Mouse (Mus musculus) midbrain, embryonic 13.5 days (tissue): ENCODE data around the gene Crisp3. TPM values are rescaled to one million over a fixed set of nuclear protein-coding genes. Genes with fewer than 3 reads are reported as not detected.
"Not testable (repeated sequence)": the region's sequence is repeated elsewhere in the genome, so short reads cannot be mapped to it uniquely, and the experiment has no call there.

Experiments used
- ATAC-seq: fragments of 200-750 bp; cut with Nextera tagmentation; 2 replicates; pipeline ENCODE4 v1.8.0; 2017; ENCODE audit warnings: mild to moderate bottlenecking, moderate TSS enrichment, moderate library complexity
- H3K27ac ChIP-seq: fragments of 300-500 bp; sonication (generic); 2 replicates; pipeline ENCODE4 v1.5.1; 2015; ENCODE audit warnings: inconsistent platforms, mild to moderate bottlenecking, moderate library complexity
- H3K27me3 ChIP-seq: fragments of 300-500 bp; sonication (generic); 2 replicates; pipeline ENCODE4 v1.6.1; 2015; ENCODE audit warnings: mild to moderate bottlenecking, inconsistent platforms
- H3K36me3 ChIP-seq: fragments of 300-500 bp; sonication (generic); 2 replicates; pipeline ENCODE4 v1.6.1; 2015; ENCODE audit warnings: mild to moderate bottlenecking, inconsistent platforms
- H3K4me1 ChIP-seq: fragments of 300-500 bp; sonication (generic); replicated peaks from 2 replicates; pipeline ENCODE4 v1.6.1; 2015; ENCODE audit warnings: inconsistent platforms
- H3K4me2 ChIP-seq: fragments of 300-500 bp; sonication (generic); replicated peaks from 2 replicates; pipeline ENCODE4 v1.6.1; 2015; ENCODE audit warnings: moderate library complexity, mild to moderate bottlenecking, inconsistent platforms
- H3K4me3 ChIP-seq: fragments of 300-500 bp; sonication (generic); replicated peaks from 2 replicates; pipeline ENCODE4 v1.5.1; 2015; ENCODE audit warnings: mild to moderate bottlenecking, inconsistent platforms
- H3K9ac ChIP-seq: fragments of 300-500 bp; sonication (generic); replicated peaks from 2 replicates; pipeline ENCODE4 v1.6.1; 2015; ENCODE audit warnings: mild to moderate bottlenecking, inconsistent platforms
- H3K9me3 ChIP-seq: fragments of 300-500 bp; sonication (generic); 2 replicates; pipeline ENCODE4 v1.6.1; 2016; ENCODE audit warnings: mild to moderate bottlenecking, inconsistent platforms
- WGBS: fragments of 180-500 bp; shearing (Covaris S2); methylation state at CpG from one replicate; pipeline ENCODE4 v1.1.7; 2015; 5-methylcytosine and 5-hydroxymethylcytosine counted together
- polyA plus RNA-seq: library from polyadenylated mRNA; unstranded; fragments of >200 nt; fragmentation: Nextera tagmentation; extraction: Ambion mirVana; gene quantifications from 2 replicates; pipeline ENCODE4 v1.2.1, GENCODE M21; 2015

Gene Crisp3
- not detected in 2 replicates for polyA plus RNA-seq

DNA sequence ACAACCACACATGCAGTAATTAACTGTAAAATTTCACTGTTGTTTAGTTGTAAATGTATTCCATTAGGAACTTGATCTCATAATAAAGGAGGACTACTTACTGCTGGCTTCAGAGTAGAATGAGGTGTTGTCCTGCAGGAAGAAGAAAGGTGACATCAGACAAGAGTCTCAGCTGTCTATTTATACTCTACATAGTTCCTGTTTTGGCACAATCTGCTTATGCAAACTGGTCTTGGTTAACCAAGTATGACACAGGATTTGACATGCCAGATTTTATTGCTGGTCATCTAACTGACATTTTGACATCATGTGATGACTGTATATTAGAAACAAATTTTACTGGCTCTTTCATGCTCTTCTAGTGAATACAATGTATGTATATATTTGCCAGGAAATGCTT, at the start of gene Crisp3:
TSS of gene Crisp3 (minus strand) at position 154 of the 400 bp plus-strand sequence.
- ATAC-seq, result no peak
- no peak within 1 kb of the TSS for H3K4me3 ChIP-seq
- no peak within 1 kb of the TSS for H3K4me2 ChIP-seq

DNA sequence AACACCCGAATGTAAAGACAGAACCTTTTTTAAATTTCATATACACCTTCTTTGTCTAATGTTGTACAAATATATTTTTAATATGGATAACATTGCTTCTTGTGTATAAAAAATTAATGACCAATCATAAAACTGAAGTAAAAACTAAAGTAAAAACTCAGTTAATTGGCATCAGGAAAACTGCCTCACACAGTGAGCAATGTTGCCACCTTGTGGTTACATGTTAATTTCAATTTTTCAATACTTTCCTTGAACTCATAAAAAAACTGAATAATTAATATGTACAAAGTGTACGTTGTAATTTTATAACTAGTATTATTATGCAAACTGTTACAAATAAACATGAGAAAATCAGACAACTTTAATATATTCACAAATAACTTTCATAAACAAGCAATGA, 43.3 kb upstream of the Crisp3 start:
- Histone ChIP-seq H3K4me3 (no peak overlapping the region), H3K4me2 (no peak overlapping the region), H3K4me1 (no peaks in the 10 kb centered on the region), H3K9ac (no peak overlapping the region), H3K36me3 (no peaks in the 10 kb centered on the region), H3K27ac (no peak overlapping the region), H3K9me3 (no peaks in the 10 kb centered on the region), H3K27me3 (no peaks in the 10 kb centered on the region)
- 75% methylated on average over 2 of the region's 2 CpGs for WGBS
- ATAC-seq, result no peak

More for the DNA sequence above, at the start of gene Crisp3:
- Histone ChIP-seq H3K4me1 (no peaks in the 10 kb centered on the region), H3K27me3 (no peaks in the 10 kb centered on the region), H3K27ac (no peak within 1 kb of the TSS), H3K9me3 (no peaks in the 10 kb centered on the region), H3K9ac (no peak within 1 kb of the TSS), H3K36me3 (no peaks in the 10 kb centered on the region)

GRCm38 (mm10) chr17:40275519-40275918, 33.4 kb upstream of the Crisp3 start:
- H3K4me2 ChIP-seq, result no peak overlapping the region

GRCm38 (mm10) chr17:40274906-40275470, 32.9 kb upstream of the Crisp3 start:
- Histone ChIP-seq H3K9me3 (no peaks in the 10 kb centered on the region), H3K27ac (no peak overlapping the region), H3K4me2 (no peak overlapping the region), H3K4me1 (no peaks in the 10 kb centered on the region), H3K36me3 (no peaks in the 10 kb centered on the region), H3K9ac (no peak overlapping the region), H3K27me3 (no peaks in the 10 kb centered on the region), H3K4me3 (no peak overlapping the region)
- 29% methylated on average over 1 of the region's 1 CpGs for WGBS
- ATAC-seq, result no peak

More at GRCm38 (mm10) chr17:40275519-40275918, 33.4 kb upstream of the Crisp3 start:
- H3K27me3 ChIP-seq, result no peaks in the 10 kb centered on the region
- no peaks in the 10 kb centered on the region for H3K4me1 ChIP-seq
- no peak overlapping the region for H3K4me3 ChIP-seq
- 64% methylated on average over 1 of the region's 1 CpGs for WGBS
- no peaks in the 10 kb centered on the region for H3K9me3 ChIP-seq
- ATAC-seq, result no peak
- no peaks in the 10 kb centered on the region for H3K36me3 ChIP-seq
- no peak overlapping the region for H3K27ac ChIP-seq
- H3K9ac ChIP-seq, result no peak overlapping the region

DNA sequence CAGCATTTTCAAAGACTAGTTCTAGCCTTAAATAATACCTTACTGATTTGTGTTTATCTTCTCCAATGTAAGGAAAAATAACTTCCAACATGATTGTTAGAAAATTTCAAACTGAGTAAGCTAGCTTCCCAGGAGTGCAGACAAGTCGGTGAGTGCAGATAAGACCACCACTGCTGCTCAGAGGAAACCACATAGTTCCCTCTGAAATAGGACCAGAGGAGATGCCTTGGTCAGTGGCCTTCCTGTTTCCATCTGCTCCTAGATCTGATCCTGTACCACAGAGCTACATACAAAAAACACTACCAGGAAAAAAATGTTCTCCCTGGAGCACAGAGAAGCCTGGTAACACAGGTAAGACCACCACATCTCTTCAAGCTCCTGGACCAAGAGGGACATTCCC, 10.4 kb upstream of the Crisp3 start:
- H3K27me3 ChIP-seq, result no peaks in the 10 kb centered on the region
- H3K27ac ChIP-seq, result no peak overlapping the region
- 89% methylated on average over 1 of the region's 1 CpGs for WGBS
- H3K4me3 ChIP-seq, result no peak overlapping the region
- no peak for ATAC-seq
- H3K9me3 ChIP-seq, result no peaks in the 10 kb centered on the region
- H3K4me2 ChIP-seq, result no peak overlapping the region
- no peak overlapping the region for H3K9ac ChIP-seq
- no peaks in the 10 kb centered on the region for H3K4me1 ChIP-seq
- H3K36me3 ChIP-seq, result no peaks in the 10 kb centered on the region

DNA sequence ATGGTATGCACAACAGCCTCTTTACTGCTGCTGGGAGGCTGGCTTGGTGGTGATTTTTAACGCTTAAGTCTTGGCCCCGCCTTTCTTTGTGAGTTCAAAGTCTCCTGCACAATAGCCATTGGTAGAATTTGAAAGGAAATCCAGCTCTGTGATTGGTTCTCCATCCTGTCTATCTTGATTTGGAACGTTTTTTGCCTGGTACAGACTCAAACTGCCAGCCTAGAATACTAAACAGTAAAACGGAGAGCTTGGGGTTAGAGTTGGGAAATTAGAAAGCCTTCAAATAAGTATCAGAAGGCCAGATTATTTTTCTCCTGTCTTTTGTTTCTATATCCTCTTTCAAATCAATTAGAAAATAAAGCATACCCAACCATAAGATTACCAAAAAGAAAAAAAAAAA, 33.5 kb downstream of the Crisp3 start, which contains the start of gene Pgk2:
TSS of gene Pgk2 (minus strand) at position 101 of the 400 bp plus-strand sequence.
- Histone ChIP-seq H3K27ac (no peak within 1 kb of the TSS), H3K4me2 (no peak within 1 kb of the TSS), H3K36me3 (no peaks in the 10 kb centered on the region), H3K4me3 (no peak within 1 kb of the TSS), H3K9me3 (no peaks in the 10 kb centered on the region), H3K27me3 (no peaks in the 10 kb centered on the region), H3K9ac (no peak within 1 kb of the TSS), H3K4me1 (no peaks in the 10 kb centered on the region)
- no peak for ATAC-seq
- 73% methylated on average over 4 of the region's 4 CpGs for WGBS

- H3K36me3 ChIP-seq, H3K4me3 ChIP-seq, H3K9ac ChIP-seq, H3K27me3 ChIP-seq, H3K9me3 ChIP-seq, H3K4me1 ChIP-seq, H3K27ac ChIP-seq, H3K4me2 ChIP-seq, ATAC-seq: not testable (repeated sequence)
Measured at GRCm38 (mm10) chr17:40201803-40202202, 40.3 kb downstream of the Crisp3 start.

DNA sequence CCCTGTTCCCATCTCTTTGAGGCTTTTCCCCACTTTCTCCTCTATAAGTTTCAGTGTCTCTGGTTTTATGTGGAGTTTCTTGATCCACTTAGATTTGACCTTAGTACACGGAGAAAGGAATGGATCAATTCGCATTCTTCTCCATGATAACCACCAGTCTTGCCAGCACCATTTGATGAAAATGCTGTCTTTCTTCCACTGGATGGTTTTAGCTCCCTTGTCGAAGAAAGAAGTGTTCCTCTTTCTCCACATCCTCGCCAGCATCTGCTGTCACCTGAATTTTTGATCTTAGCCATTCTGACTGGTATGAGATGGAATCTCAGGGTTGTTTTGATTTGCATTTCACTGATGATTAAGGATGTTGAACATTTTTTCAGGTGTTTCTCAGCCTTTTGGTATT, 51.9 kb downstream of the Crisp3 start:
- ATAC-seq, H3K4me2 ChIP-seq, H3K36me3 ChIP-seq, H3K4me3 ChIP-seq, H3K27ac ChIP-seq, H3K9ac ChIP-seq, H3K9me3 ChIP-seq, H3K4me1 ChIP-seq, H3K27me3 ChIP-seq: not testable (repeated sequence)
- 84% methylated on average over 4 of the region's 4 CpGs for WGBS

Other genes starting within 250 kb of the Crisp3 start
- not detected in 2 replicates for gene AC192777.2, start 146.8 kb downstream of the Crisp3 start, polyA plus RNA-seq
- gene Pgk2, start 33.6 kb downstream of the Crisp3 start, polyA plus RNA-seq, result not detected in 2 replicates
- gene Crisp1, start 76.9 kb upstream of the Crisp3 start, polyA plus RNA-seq, result not detected in 2 replicates